Mouse (Mus musculus) midbrain, embryonic 16.5 days (tissue): Measurements from ENCODE around the gene Cd59a. TPM values are rescaled to one million over a fixed set of nuclear protein-coding genes. Genes with fewer than 3 reads are reported as not detected.
A peak's percentile ranks its signal among the peaks of the same experiment; 100 is the strongest.
"Not testable (repeated sequence)": the region's sequence is repeated elsewhere in the genome, so short reads cannot be mapped to it uniquely, and the experiment has no call there.

Source experiments
- ATAC-seq: fragments of 200-750 bp; cut with Nextera tagmentation; 2 replicates; pipeline ENCODE4 v1.8.0; 2017; ENCODE audit warnings: moderate TSS enrichment
- H3K27ac ChIP-seq: fragments of 300-500 bp; sonication (generic); 2 replicates; pipeline ENCODE4 v1.5.1; 2014; ENCODE audit warnings: mild to moderate bottlenecking, low read length, mixed read lengths
- H3K27me3 ChIP-seq: fragments of 300-500 bp; sonication (generic); 2 replicates; pipeline ENCODE4 v1.6.1; 2014; ENCODE audit warnings: low read depth, low read length, mixed read lengths; ENCODE audit not compliant: control insufficient read depth, insufficient read depth
- H3K36me3 ChIP-seq: fragments of 300-500 bp; sonication (generic); 2 replicates; pipeline ENCODE4 v1.6.1; 2014; ENCODE audit warnings: mild to moderate bottlenecking, low read length, moderate library complexity, mixed read lengths; ENCODE audit not compliant: control insufficient read depth, insufficient read depth
- H3K4me1 ChIP-seq: fragments of 300-500 bp; sonication (generic); 2 replicates; pipeline ENCODE4 v1.6.1; 2014; ENCODE audit warnings: mild to moderate bottlenecking, low read length, mixed read lengths; ENCODE audit not compliant: control insufficient read depth, insufficient read depth
- H3K4me2 ChIP-seq: fragments of 300-500 bp; sonication (generic); 2 replicates; pipeline ENCODE4 v1.6.1; 2014; ENCODE audit warnings: mild to moderate bottlenecking, low read length, mixed read lengths
- H3K4me3 ChIP-seq: fragments of 300-500 bp; sonication (generic); 2 replicates; pipeline ENCODE4 v1.5.1; 2014; ENCODE audit warnings: low read depth, mild to moderate bottlenecking, low read length, moderate library complexity, mixed read lengths
- H3K9ac ChIP-seq: fragments of 300-500 bp; sonication (generic); 2 replicates; pipeline ENCODE4 v1.6.1; 2014; ENCODE audit warnings: low read depth, low read length, mixed read lengths
- H3K9me3 ChIP-seq: fragments of 300-500 bp; sonication (generic); replicated peaks from 2 replicates; pipeline ENCODE4 v1.6.1; 2014; ENCODE audit warnings: mild to moderate bottlenecking, low read length, mixed read lengths; ENCODE audit not compliant: control insufficient read depth, poor library complexity, severe bottlenecking
- WGBS: fragments of 180-500 bp; shearing (Covaris S2); extraction: QIAGEN DNeasy Blood & Tissue Kit; methylation state at CpG from one replicate; pipeline ENCODE4 v1.1.7; 2014; 5-methylcytosine and 5-hydroxymethylcytosine counted together
- polyA plus RNA-seq: library from polyadenylated mRNA; unstranded; fragments of >200 nt; fragmentation: Nextera tagmentation; extraction: Ambion mirVana; gene quantifications from 2 replicates; pipeline ENCODE4 v1.2.1, GENCODE M21; 2015

Gene Cd59a
- polyA plus RNA-seq = 11.2 and 11.3 TPM in 2 replicates

- Histone ChIP-seq H3K4me1 (peaks cover 5% of the 10 kb centered on the region; the same call in 1 of the 2 replicates), H3K27me3 (no peaks in the 10 kb centered on the region), H3K9ac (peak within 1 kb of the TSS; percentile 59), H3K27ac (0 out of 2 replicates have a peak within 1 kb of the TSS, but pooled peaks have one; percentile 53), H3K9me3 (no peaks in the 10 kb centered on the region), H3K4me2 (peak within 1 kb of the TSS; percentile 53), H3K36me3 (no peaks in the 10 kb centered on the region), H3K4me3 (peak within 1 kb of the TSS; percentile 37)
- peak; percentile 93 for ATAC-seq
- 4% methylated on average over 15 of the region's 15 CpGs for WGBS
Measured at GRCm38 (mm10) chr2:104095741-104096213, at the start of gene Cd59a. TSS of gene Cd59a (plus strand) at chr2:104095801.

DNA sequence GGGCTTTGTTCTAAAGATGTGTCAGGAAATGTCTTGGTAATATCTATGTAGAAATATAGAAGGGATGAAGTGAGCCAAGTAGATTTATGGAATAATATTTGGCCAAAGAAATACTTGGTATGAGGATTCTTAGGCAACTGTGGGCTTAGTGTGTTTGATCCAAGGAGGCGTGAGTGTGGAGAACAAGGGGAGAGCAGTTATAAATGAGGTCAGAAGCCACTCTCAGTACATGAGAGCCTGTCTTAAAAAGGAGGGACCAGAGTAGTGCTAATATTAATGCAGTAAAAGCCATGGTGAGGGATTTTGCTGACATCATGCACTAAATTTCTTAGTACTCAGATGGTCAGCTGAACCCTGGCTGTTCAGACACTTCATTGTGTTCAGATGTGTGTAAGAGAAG lies 37.2 kb upstream of the Cd59a start:
- WGBS = 88% methylated on average over 1 of the region's 1 CpGs
- no peak for ATAC-seq
- H3K27ac ChIP-seq = no peak overlapping the region
- H3K4me1 ChIP-seq = no peaks in the 10 kb centered on the region
- H3K27me3 ChIP-seq = no peaks in the 10 kb centered on the region
- no peak overlapping the region for H3K4me3 ChIP-seq
- H3K9me3 ChIP-seq = no peaks in the 10 kb centered on the region
- H3K36me3 ChIP-seq = peaks cover 22% of the 10 kb centered on the region
- no peak overlapping the region for H3K4me2 ChIP-seq
- H3K9ac ChIP-seq = no peak overlapping the region

DNA sequence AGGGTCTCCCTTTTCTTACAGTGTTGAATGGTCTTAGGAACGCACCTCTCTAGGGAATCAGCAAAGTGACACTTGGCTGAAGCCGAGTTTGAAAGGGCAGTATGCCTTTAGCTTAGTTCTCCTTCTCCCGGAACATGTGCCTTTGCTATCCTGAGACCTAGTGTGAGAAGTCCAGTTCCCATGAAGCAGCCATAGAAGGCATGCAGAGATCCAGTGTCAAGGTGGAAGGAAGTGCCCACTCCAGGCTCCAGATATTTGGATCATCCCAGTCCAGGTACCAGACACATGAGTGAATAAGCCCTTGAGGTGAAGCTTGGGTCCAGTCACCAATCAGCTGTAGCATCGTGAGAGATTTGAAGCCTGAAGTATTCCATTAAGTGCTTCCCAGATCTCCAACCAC lies 36.6 kb upstream of the Cd59a start:
- H3K4me1 ChIP-seq = no peaks in the 10 kb centered on the region
- H3K9me3 ChIP-seq = no peaks in the 10 kb centered on the region
- no peak overlapping the region for H3K9ac ChIP-seq
- 89% methylated on average over 4 of the region's 4 CpGs for WGBS
- no peak overlapping the region for H3K4me3 ChIP-seq
- ATAC-seq = no peak
- H3K4me2 ChIP-seq = no peak overlapping the region
- no peak overlapping the region for H3K27ac ChIP-seq
- no peaks in the 10 kb centered on the region for H3K27me3 ChIP-seq
- H3K36me3 ChIP-seq = peaks cover 19% of the 10 kb centered on the region

GRCm38 (mm10) chr2:104059786-104060185 lies 35.8 kb upstream of the Cd59a start:
- Histone ChIP-seq H3K9ac (no peak overlapping the region), H3K4me1 (no peaks in the 10 kb centered on the region), H3K4me3 (no peak overlapping the region), H3K9me3 (no peaks in the 10 kb centered on the region), H3K27me3 (no peaks in the 10 kb centered on the region), H3K36me3 (peaks cover 14% of the 10 kb centered on the region; the same call in 1 of the 2 replicates), H3K27ac (no peak overlapping the region), H3K4me2 (no peak overlapping the region)
- 88% methylated on average over 10 of the region's 10 CpGs for WGBS
- no peak for ATAC-seq

DNA sequence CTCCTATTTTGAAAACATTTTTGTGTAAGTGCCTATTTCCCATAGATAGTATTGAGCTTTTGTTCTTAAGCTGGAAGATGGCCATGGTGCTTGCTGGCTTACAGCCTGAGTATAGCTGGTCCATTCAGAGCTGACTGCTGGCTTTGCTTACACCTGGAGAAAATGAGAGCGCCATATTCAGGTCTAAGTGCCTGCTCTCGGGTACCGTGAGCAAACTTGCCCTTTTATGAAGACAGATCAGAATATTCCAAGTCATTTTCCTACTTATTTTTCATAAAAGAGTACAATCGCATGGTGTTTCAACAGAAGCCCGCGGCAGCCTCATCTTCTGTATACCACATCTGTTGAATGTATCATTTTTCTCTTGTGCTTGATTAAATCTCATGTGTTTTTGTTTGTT lies 34.6 kb upstream of the Cd59a start:
- H3K4me3 ChIP-seq = no peak overlapping the region
- H3K4me2 ChIP-seq = no peak overlapping the region
- ATAC-seq = no peak
- no peaks in the 10 kb centered on the region for H3K9me3 ChIP-seq
- H3K36me3 ChIP-seq = peaks cover 10% of the 10 kb centered on the region; the same call in 1 of the 2 replicates
- 97% methylated on average over 6 of the region's 6 CpGs for WGBS
- H3K27ac ChIP-seq = no peak overlapping the region
- no peak overlapping the region for H3K9ac ChIP-seq
- H3K27me3 ChIP-seq = no peaks in the 10 kb centered on the region
- H3K4me1 ChIP-seq = no peaks in the 10 kb centered on the region

DNA sequence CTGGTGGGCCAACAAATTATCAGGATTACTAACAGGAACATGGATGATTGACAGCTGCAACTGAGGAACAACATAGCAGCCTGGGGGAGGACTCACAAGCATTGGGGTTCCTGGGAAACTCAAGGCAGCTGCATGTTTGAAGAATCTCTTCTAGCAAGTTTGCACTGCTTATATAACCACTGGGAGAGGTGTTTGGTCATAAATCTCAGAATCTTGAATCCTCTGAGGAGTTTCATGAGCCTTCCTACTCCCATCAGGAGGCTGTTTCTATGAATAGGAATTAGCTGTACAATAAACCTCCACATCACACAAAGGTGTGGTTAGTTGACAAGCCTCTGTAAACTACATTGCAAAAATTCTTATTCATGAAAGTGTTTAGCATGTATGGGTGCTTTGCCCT lies 32.9 kb upstream of the Cd59a start:
- Histone ChIP-seq H3K9ac (no peak overlapping the region), H3K27ac (no peak overlapping the region)
- no peak for ATAC-seq

GRCm38 (mm10) chr2:104064152-104064551 lies 31.4 kb upstream of the Cd59a start:
- no peaks in the 10 kb centered on the region for H3K9me3 ChIP-seq
- H3K4me1 ChIP-seq = no peaks in the 10 kb centered on the region
- no peak overlapping the region for H3K4me2 ChIP-seq
- no peaks in the 10 kb centered on the region for H3K27me3 ChIP-seq
- peaks cover 10% of the 10 kb centered on the region; the same call in 1 of the 2 replicates for H3K36me3 ChIP-seq
- H3K27ac ChIP-seq = no peak overlapping the region
- H3K4me3 ChIP-seq = no peak overlapping the region
- ATAC-seq = no peak
- 96% methylated on average over 2 of the region's 2 CpGs for WGBS
- no peak overlapping the region for H3K9ac ChIP-seq

More for the DNA sequence above, 32.9 kb upstream of the Cd59a start:
- Histone ChIP-seq H3K9me3 (no peaks in the 10 kb centered on the region), H3K36me3 (peaks cover 10% of the 10 kb centered on the region; the same call in 1 of the 2 replicates), H3K27me3 (no peaks in the 10 kb centered on the region), H3K4me2 (no peak overlapping the region), H3K4me1 (no peaks in the 10 kb centered on the region), H3K4me3 (no peak overlapping the region)

- H3K9me3 ChIP-seq, H3K4me3 ChIP-seq, H3K36me3 ChIP-seq, H3K27ac ChIP-seq, H3K9ac ChIP-seq, H3K4me2 ChIP-seq, ATAC-seq, H3K4me1 ChIP-seq, H3K27me3 ChIP-seq: not testable (repeated sequence)
- WGBS = 94% methylated on average over 5 of the region's 6 CpGs
Measured at GRCm38 (mm10) chr2:104065526-104065925, 30.1 kb upstream of the Cd59a start, which contains the start of gene Gm10912. TSS of gene Gm10912 (plus strand) at chr2:104065826.

DNA sequence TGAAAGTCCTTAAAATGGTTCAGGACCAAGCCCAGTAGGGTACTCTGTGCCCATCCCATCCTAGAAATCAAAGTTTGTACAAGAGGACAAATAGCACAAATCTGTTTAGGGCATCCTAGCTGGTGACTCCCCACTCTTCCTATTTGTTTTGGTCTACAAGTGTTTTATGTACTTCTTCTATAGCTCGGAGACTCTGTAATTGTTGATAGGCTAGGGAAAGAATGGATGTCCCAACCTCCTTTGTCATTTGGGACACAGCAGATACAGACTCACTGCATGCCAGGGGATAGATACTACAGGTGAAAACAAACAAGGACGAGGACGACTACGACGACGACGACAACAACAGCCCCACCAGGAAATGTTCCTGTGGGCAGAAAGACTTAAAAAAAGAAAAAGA lies 27.2 kb upstream of the Cd59a start, which contains the start of gene Gm10799:
TSS of gene Gm10799 (minus strand) at position 101 of the 400 bp plus-strand sequence.
- 82% methylated on average over 7 of the region's 7 CpGs for WGBS
- not testable (repeated sequence) for H3K4me1 ChIP-seq, ATAC-seq, H3K9me3 ChIP-seq, H3K4me2 ChIP-seq, H3K9ac ChIP-seq, H3K27ac ChIP-seq, H3K36me3 ChIP-seq, H3K27me3 ChIP-seq, H3K4me3 ChIP-seq
